Mouse (Mus musculus): ENCODE data around the gene Emilin2. TPM values are rescaled to one million over a fixed set of nuclear protein-coding genes. Genes with fewer than 3 reads are reported as not detected.

Emilin2 gene
- polyA plus RNA-seq, 1 experiment, result 0.85 TPM

- WGBS, result 93% methylated on average over 6 of the region's 6 CpGs
- peaks cover 6% of the 10 kb centered on the region; the same call in 1 of the 2 replicates for H3K4me1 ChIP-seq (ENCODE audit: control insufficient read depth, insufficient read depth, insufficient read length, low read length)
- H3K36me3 ChIP-seq (ENCODE audit: control insufficient read depth, insufficient read depth, low read length), result peaks cover 57% of the 10 kb centered on the region
- H3K27ac ChIP-seq (ENCODE audit: insufficient read depth, low read depth, low read length), result no peak overlapping the region
- H3K27me3 ChIP-seq (ENCODE audit: control insufficient read depth, insufficient read depth, low read length), result no peaks in the 10 kb centered on the region
- H3K4me3 ChIP-seq (ENCODE audit: low read depth, low read length), result no peak overlapping the region
- no peak for TF ChIP-seq CTCF (IDR thresholded peaks at IDR 0.05; ENCODE audit: extremely low read depth, insufficient read length, insufficient replicate concordance, low read depth, low read length)
- no peak for TF ChIP-seq POLR2A (IDR thresholded peaks at IDR 0.05; ENCODE audit: low read depth, low read length)
Measured at GRCm38 (mm10) chr17:71248963-71249362, 62.8 kb downstream of the Emilin2 start.

- 91% methylated on average over 4 of the region's 4 CpGs for WGBS
- peaks cover 81% of the 10 kb centered on the region for H3K36me3 ChIP-seq (ENCODE audit: control insufficient read depth, insufficient read depth, low read length)
Measured at GRCm38 (mm10) chr17:71246022-71246421, 65.8 kb downstream of the Emilin2 start.

GRCm38 (mm10) chr17:71245133-71245532 is 66.6 kb downstream of the Emilin2 start:
- Histone ChIP-seq H3K27me3 (ENCODE audit: control insufficient read depth, insufficient read depth, low read length) (no peaks in the 10 kb centered on the region), H3K27ac (ENCODE audit: insufficient read depth, low read depth, low read length) (no peak overlapping the region), H3K4me1 (ENCODE audit: control insufficient read depth, insufficient read depth, insufficient read length, low read length) (peaks cover 3% of the 10 kb centered on the region; the same call in 1 of the 2 replicates), H3K4me3 (ENCODE audit: low read depth, low read length) (no peak overlapping the region), H3K36me3 (ENCODE audit: control insufficient read depth, insufficient read depth, low read length) (peaks cover 83% of the 10 kb centered on the region)
- TF ChIP-seq POLR2A (IDR thresholded peaks at IDR 0.05; ENCODE audit: low read depth, low read length) (no peak), CTCF (IDR thresholded peaks at IDR 0.05; ENCODE audit: extremely low read depth, insufficient read length, insufficient replicate concordance, low read depth, low read length) (no peak)
- 98% methylated on average over 15 of the region's 15 CpGs for WGBS

More at GRCm38 (mm10) chr17:71246022-71246421, 65.8 kb downstream of the Emilin2 start:
- Histone ChIP-seq H3K27me3 (ENCODE audit: control insufficient read depth, insufficient read depth, low read length) (no peaks in the 10 kb centered on the region), H3K4me1 (ENCODE audit: control insufficient read depth, insufficient read depth, insufficient read length, low read length) (peaks cover 5% of the 10 kb centered on the region; the same call in 1 of the 2 replicates), H3K4me3 (ENCODE audit: low read depth, low read length) (no peak overlapping the region), H3K27ac (ENCODE audit: insufficient read depth, low read depth, low read length) (no peak overlapping the region)
- TF ChIP-seq POLR2A (IDR thresholded peaks at IDR 0.05; ENCODE audit: low read depth, low read length) (no peak), CTCF (IDR thresholded peaks at IDR 0.05; ENCODE audit: extremely low read depth, insufficient read length, insufficient replicate concordance, low read depth, low read length) (no peak)

- WGBS, result 93% methylated on average over 7 of the region's 7 CpGs
- Histone ChIP-seq H3K36me3 (ENCODE audit: control insufficient read depth, insufficient read depth, low read length) (peaks cover 85% of the 10 kb centered on the region), H3K4me3 (ENCODE audit: low read depth, low read length) (no peak overlapping the region), H3K27ac (ENCODE audit: insufficient read depth, low read depth, low read length) (no peak overlapping the region), H3K27me3 (ENCODE audit: control insufficient read depth, insufficient read depth, low read length) (no peaks in the 10 kb centered on the region), H3K4me1 (ENCODE audit: control insufficient read depth, insufficient read depth, insufficient read length, low read length) (no peaks in the 10 kb centered on the region)
- TF ChIP-seq POLR2A (IDR thresholded peaks at IDR 0.05; ENCODE audit: low read depth, low read length) (no peak), CTCF (IDR thresholded peaks at IDR 0.05; ENCODE audit: extremely low read depth, insufficient read length, insufficient replicate concordance, low read depth, low read length) (no peak)
Measured at GRCm38 (mm10) chr17:71242666-71243065, 69.1 kb downstream of the Emilin2 start.

GRCm38 (mm10) chr17:71240811-71241210 is 71.0 kb downstream of the Emilin2 start:
- H3K36me3 ChIP-seq (ENCODE audit: control insufficient read depth, insufficient read depth, low read length), result peaks cover 78% of the 10 kb centered on the region
- no peak overlapping the region for H3K4me3 ChIP-seq (ENCODE audit: low read depth, low read length)
- 90% methylated on average over 9 of the region's 9 CpGs for WGBS

GRCm38 (mm10) chr17:71238494-71238893 is 73.3 kb downstream of the Emilin2 start:
- TF ChIP-seq POLR2A (IDR thresholded peaks at IDR 0.05; ENCODE audit: low read depth, low read length) (no peak), CTCF (IDR thresholded peaks at IDR 0.05; ENCODE audit: extremely low read depth, insufficient read length, insufficient replicate concordance, low read depth, low read length) (no peak)
- 94% methylated on average over 7 of the region's 7 CpGs for whole genome bisulfite sequencing
- H3K4me3 ChIP-seq (ENCODE audit: low read depth, low read length), result no peak overlapping the region
- no peaks in the 10 kb centered on the region for H3K4me1 ChIP-seq (ENCODE audit: control insufficient read depth, insufficient read depth, insufficient read length, low read length)
- peaks cover 69% of the 10 kb centered on the region for H3K36me3 ChIP-seq (ENCODE audit: control insufficient read depth, insufficient read depth, low read length)
- H3K27ac ChIP-seq (ENCODE audit: insufficient read depth, low read depth, low read length), result no peak overlapping the region
- no peaks in the 10 kb centered on the region for H3K27me3 ChIP-seq (ENCODE audit: control insufficient read depth, insufficient read depth, low read length)

More at GRCm38 (mm10) chr17:71240811-71241210, 71.0 kb downstream of the Emilin2 start:
- Histone ChIP-seq H3K27me3 (ENCODE audit: control insufficient read depth, insufficient read depth, low read length) (no peaks in the 10 kb centered on the region), H3K27ac (ENCODE audit: insufficient read depth, low read depth, low read length) (no peak overlapping the region), H3K4me1 (ENCODE audit: control insufficient read depth, insufficient read depth, insufficient read length, low read length) (no peaks in the 10 kb centered on the region)
- TF ChIP-seq POLR2A (IDR thresholded peaks at IDR 0.05; ENCODE audit: low read depth, low read length), result no peak

GRCm38 (mm10) chr17:71235229-71235958 is 76.4 kb downstream of the Emilin2 start:
- H3K4me3 ChIP-seq (ENCODE audit: low read depth, low read length), result no peak overlapping the region
- H3K27ac ChIP-seq (ENCODE audit: insufficient read depth, low read depth, low read length), result no peak overlapping the region
- H3K4me1 ChIP-seq (ENCODE audit: control insufficient read depth, insufficient read depth, insufficient read length, low read length), result no peaks in the 10 kb centered on the region
- peaks cover 61% of the 10 kb centered on the region for H3K36me3 ChIP-seq (ENCODE audit: control insufficient read depth, insufficient read depth, low read length)
- WGBS, result 89% methylated on average over 12 of the region's 12 CpGs
- TF ChIP-seq POLR2A (IDR thresholded peaks at IDR 0.05; ENCODE audit: low read depth, low read length) (no peak), CTCF (IDR thresholded peaks at IDR 0.05; ENCODE audit: extremely low read depth, insufficient read length, insufficient replicate concordance, low read depth, low read length) (no peak)
- no peaks in the 10 kb centered on the region for H3K27me3 ChIP-seq (ENCODE audit: control insufficient read depth, insufficient read depth, low read length)

Data from small intestine, adult 2 months (tissue).